Mouse (Mus musculus) heart, adult 2 months (tissue): Measurements from ENCODE around the gene Snrnp25. TPM values are rescaled to one million over a fixed set of nuclear protein-coding genes. Genes with fewer than 3 reads are reported as not detected.

Source experiments
- DNase-seq, 2 experiments: peaks; one replicate each; pipeline ENCODE4 v3.0.0; 2021
- H3K27ac ChIP-seq: fragments of 200-600 bp; 2 replicates; pipeline ENCODE4 v1.8.1; 2022
- H3K27me3 ChIP-seq: fragments of 200-500 bp; 2 replicates; pipeline ENCODE4 v1.6.1; 2012; ENCODE audit warnings: mild to moderate bottlenecking, low read length, inconsistent platforms, mixed read lengths; ENCODE audit not compliant: control insufficient read depth, insufficient read depth
- H3K36me3 ChIP-seq: fragments of 200-500 bp; 2 replicates; pipeline ENCODE4 v1.6.1; 2012; ENCODE audit warnings: low read length, inconsistent platforms; ENCODE audit not compliant: control insufficient read depth, insufficient read depth
- H3K4me1 ChIP-seq: fragments of 200-500 bp; 2 replicates; pipeline ENCODE4 v1.6.1; 2011; ENCODE audit warnings: low read length; ENCODE audit not compliant: control insufficient read depth, insufficient read depth
- H3K4me3 ChIP-seq: fragments of 200-600 bp; 2 replicates; pipeline ENCODE4 v1.8.1; 2022
- H3K79me2 ChIP-seq: fragments of 200-500 bp; replicated peaks from 2 replicates; pipeline ENCODE4 v1.6.1; 2012; ENCODE audit warnings: mild to moderate bottlenecking, inconsistent platforms, low read length, moderate library complexity, mixed read lengths; ENCODE audit not compliant: control insufficient read depth, insufficient read depth
- H3K9ac ChIP-seq: fragments of 200-500 bp; 2 replicates; pipeline ENCODE4 v1.6.1; 2012; ENCODE audit warnings: low read depth, mild to moderate bottlenecking, control low read depth, inconsistent platforms, low read length, mixed read lengths
- CTCF ChIP-seq: fragments of 200-600 bp; IDR thresholded peaks from 2 replicates; pipeline ENCODE4 v1.8.1; 2022; ENCODE audit warnings: antibody characterized with exemption, mild to moderate bottlenecking, moderate library complexity
- EP300 ChIP-seq: fragments of 200-500 bp; IDR thresholded peaks from 2 replicates; pipeline ENCODE4 v1.6.1; 2011; ENCODE audit warnings: low read depth, low read length, control low read depth; ENCODE audit not compliant: insufficient read depth
- POLR2A ChIP-seq: fragments of 200-500 bp; IDR thresholded peaks from 2 replicates; pipeline ENCODE4 v1.6.1; 2011; ENCODE audit warnings: mild to moderate bottlenecking, low read depth, low read length, control low read depth; ENCODE audit not compliant: insufficient read depth
- WGBS: fragments of 180-500 bp; shearing (Covaris S2); methylation state at CpG from one replicate; pipeline ENCODE4 v1.1.7; 2018; 5-methylcytosine and 5-hydroxymethylcytosine counted together
- intact Hi-C: fragments of 180-260 bp; cut with DNase I; formaldehyde crosslinking; loops from one replicate; pipeline ENCODE4 v1.15.1; 2025
- polyA plus RNA-seq: library from polyadenylated mRNA; depleted of rRNA; stranded (reverse); fragments of >200 nt; gene quantifications from 2 replicates; pipeline ENCODE4 v1.2.3, GENCODE M21; 2012; rRNA removed
- total RNA-seq, 2 experiments: library from RNA; stranded (reverse); gene quantifications; 2 replicates each; pipeline ENCODE4 v1.2.3; 2021

Snrnp25 gene
- total and polyA plus RNA-seq, 3 experiments, result 10.0 to 13.3 (median 11.8) TPM

DNA sequence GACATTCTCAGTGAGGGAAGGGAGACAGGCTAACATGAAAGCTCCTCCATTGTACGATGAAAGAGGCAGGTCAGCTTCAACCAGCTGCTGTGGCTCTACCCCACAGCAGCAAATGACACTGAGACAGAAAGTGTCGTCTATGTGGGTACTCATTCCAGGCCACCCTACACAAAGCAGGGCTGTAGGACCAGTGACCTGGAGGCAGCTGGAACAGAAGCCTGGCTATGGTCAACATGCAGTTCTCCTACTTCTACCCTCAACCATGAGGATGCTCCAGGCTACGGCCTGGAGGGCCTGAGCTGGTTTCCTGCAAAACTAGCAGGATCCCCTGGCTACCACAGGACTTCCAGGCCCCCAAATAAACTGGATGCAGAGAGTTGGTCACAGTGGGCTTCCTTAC, 51.4 kb downstream of the Snrnp25 start:
- DNase-seq, result no peak
- Histone ChIP-seq H3K27ac (no peak overlapping the region), H3K27me3 (no peaks in the 10 kb centered on the region), H3K36me3 (no peaks in the 10 kb centered on the region), H3K4me1 (no peaks in the 10 kb centered on the region), H3K79me2 (no peaks in the 10 kb centered on the region; the same call in 1 of the 2 replicates), H3K4me3 (no peak overlapping the region), H3K9ac (no peak overlapping the region)
- TF ChIP-seq CTCF (no peak), EP300 (no peak), POLR2A (no peak)
- intact Hi-C loops, result no loop called here
- 89% methylated on average over 3 of the region's 3 CpGs for WGBS

Other genes starting within 250 kb of the Snrnp25 start
- gene 4930524B15Rik, start 239.8 kb upstream of the Snrnp25 start, total RNA-seq, result not detected
- not detected in 2 replicates for gene 4930524B15Rik, start 239.8 kb upstream of the Snrnp25 start, polyA plus RNA-seq
- 1 to 10 TPM in 1 of 2 experiments, under 1 TPM in 1; 0.76 to 1.4 TPM for gene Nsg2, start 205.0 kb upstream of the Snrnp25 start, total RNA-seq
- 1.1 and 1.2 TPM in 2 replicates for gene Nsg2, start 205.0 kb upstream of the Snrnp25 start, polyA plus RNA-seq
- gene Il9r, start 5.1 kb upstream of the Snrnp25 start, total RNA-seq, result not detected
- 0.03 and 0.37 TPM in 2 replicates for gene Il9r, start 5.1 kb upstream of the Snrnp25 start, polyA plus RNA-seq
- gene Rhbdf1, start 16.9 kb downstream of the Snrnp25 start, total RNA-seq, result 10 to 100 TPM; 22.8 to 23.9 TPM
- 70.3 and 92.8 TPM in 2 replicates for gene Rhbdf1, start 16.9 kb downstream of the Snrnp25 start, polyA plus RNA-seq
- 1 to 10 TPM; 5.1 to 6.2 TPM for gene Mpg, start 21.1 kb downstream of the Snrnp25 start, total RNA-seq
- gene Mpg, start 21.1 kb downstream of the Snrnp25 start, polyA plus RNA-seq, result 5.2 and 6.0 TPM in 2 replicates
- 10 to 100 TPM; 27.1 to 27.2 TPM for gene Nprl3, start 62.3 kb downstream of the Snrnp25 start, total RNA-seq
- gene Nprl3, start 62.3 kb downstream of the Snrnp25 start, polyA plus RNA-seq, result 59.5 and 79.9 TPM in 2 replicates
- gene Hba-x, start 71.0 kb downstream of the Snrnp25 start, total RNA-seq, result not detected
- gene Hba-x, start 71.0 kb downstream of the Snrnp25 start, polyA plus RNA-seq, result not detected in 2 replicates
- gene Hba-a1, start 78.1 kb downstream of the Snrnp25 start, total RNA-seq, result over 10,000 TPM in 1 of 2 experiments, 1,000 to 10,000 TPM in 1; 5,353 to 37,215 TPM
- 3,162 and 34,446 TPM in 2 replicates for gene Hba-a1, start 78.1 kb downstream of the Snrnp25 start, polyA plus RNA-seq
- gene Hbq1b, start 81.5 kb downstream of the Snrnp25 start, total RNA-seq, result 1 to 10 TPM in 1 of 2 experiments, under 1 TPM in 1; 0.70 to 2.4 TPM
- 1.5 and 3.8 TPM in 2 replicates for gene Hbq1b, start 81.5 kb downstream of the Snrnp25 start, polyA plus RNA-seq
- gene Hba-a2, start 91.1 kb downstream of the Snrnp25 start, total RNA-seq, result over 10,000 TPM in 1 of 2 experiments, 1,000 to 10,000 TPM in 1; 4,976 to 34,253 TPM
- 9,938 and 81,467 TPM in 2 replicates for gene Hba-a2, start 91.1 kb downstream of the Snrnp25 start, polyA plus RNA-seq
- gene Hbq1a, start 94.7 kb downstream of the Snrnp25 start, total RNA-seq, result 1 to 10 TPM in 1 of 2 experiments, not detected in 1; 4.4 TPM
- 0.50 and 7.0 TPM in 2 replicates for gene Hbq1a, start 94.7 kb downstream of the Snrnp25 start, polyA plus RNA-seq
- 1 to 10 TPM; 3.2 to 8.5 TPM for gene Sh3pxd2b, start 142.4 kb downstream of the Snrnp25 start, total RNA-seq
- gene Sh3pxd2b, start 142.4 kb downstream of the Snrnp25 start, polyA plus RNA-seq, result 4.0 and 5.3 TPM in 2 replicates
- 1 to 10 TPM; 4.2 to 5.1 TPM for gene Ubtd2, start 250.0 kb downstream of the Snrnp25 start, total RNA-seq
- 4.5 and 6.8 TPM in 2 replicates for gene Ubtd2, start 250.0 kb downstream of the Snrnp25 start, polyA plus RNA-seq